Mouse (Mus musculus): ENCODE data around the gene Gm10521.

DNA sequence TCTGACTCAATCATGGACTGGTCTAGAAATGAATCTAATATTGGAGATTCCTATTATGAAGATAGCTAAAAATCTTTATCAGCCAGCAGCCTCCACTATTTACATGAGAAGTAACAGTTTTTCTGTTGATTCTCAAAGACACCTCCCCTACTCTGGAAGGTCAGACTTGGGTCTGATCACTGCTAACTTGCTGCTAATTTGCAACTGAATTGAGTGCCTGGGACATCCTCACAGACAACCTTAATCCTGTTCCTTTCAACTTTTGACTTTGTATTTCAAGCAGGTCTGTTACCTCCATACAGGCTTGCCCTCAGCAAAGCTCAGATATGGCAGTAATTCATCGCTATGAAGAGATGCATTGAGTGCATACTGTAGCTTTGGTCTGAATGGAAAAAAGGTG is 8.5 kb downstream of the Gm10521 start:
- TF ChIP-seq CTCF (conservative IDR thresholded peaks at IDR 0.05; ENCODE audit: low read length) (no peak), NANOG (IDR thresholded peaks at IDR 0.05; ENCODE audit: borderline replicate concordance, low read length) (no peak)
